Mouse (Mus musculus) E14TG2a.4 (cell line): ENCODE data around the gene Mettl23.

Experiments used
- H3K27me3 ChIP-seq: 2 replicates; pipeline ENCODE4 v1.6.1; 2014; ENCODE audit warnings: low read length, control low read depth; ENCODE audit not compliant: insufficient read depth
- H3K36me3 ChIP-seq: 2 replicates; pipeline ENCODE4 v1.6.1; 2014; ENCODE audit warnings: low read length, control low read depth; ENCODE audit not compliant: insufficient read depth
- H3K4me1 ChIP-seq: replicated peaks from 2 replicates; pipeline ENCODE4 v1.6.1; 2014; ENCODE audit warnings: low read depth, low read length, control low read depth
- H3K4me3 ChIP-seq: replicated peaks from 2 replicates; pipeline ENCODE4 v1.5.1; 2014; ENCODE audit warnings: mild to moderate bottlenecking, low read length
- H3K9me3 ChIP-seq: 2 replicates; pipeline ENCODE4 v1.6.1; 2014; ENCODE audit warnings: low read length, control low read depth
- CTCF ChIP-seq: conservative IDR thresholded peaks from 2 replicates; pipeline ENCODE4 v1.5.1; 2014; ENCODE audit warnings: low read length
- NANOG ChIP-seq: IDR thresholded peaks from 2 replicates; pipeline ENCODE4 v1.6.1; 2014; ENCODE audit warnings: borderline replicate concordance, low read length, mixed read lengths
- POU5F1 ChIP-seq: IDR thresholded peaks from 2 replicates; pipeline ENCODE4 v1.6.1; 2014; ENCODE audit warnings: low read length, borderline replicate concordance

Mettl23 gene

GRCm38 (mm10) chr11:116849587-116849986, 6.5 kb downstream of the Mettl23 start:
- Histone ChIP-seq H3K4me3 (peak overlapping the region; percentile 98; the same call in 1 of the 2 replicates), H3K36me3 (peaks cover 69% of the 10 kb centered on the region), H3K27me3 (no peaks in the 10 kb centered on the region), H3K4me1 (peaks cover 42% of the 10 kb centered on the region), H3K9me3 (no peaks in the 10 kb centered on the region)
- no peak for TF ChIP-seq POU5F1

- H3K9me3 ChIP-seq = no peaks in the 10 kb centered on the region
- H3K36me3 ChIP-seq = peaks cover 69% of the 10 kb centered on the region
- H3K4me3 ChIP-seq = peak overlapping the region; percentile 98
- H3K4me1 ChIP-seq = peaks cover 42% of the 10 kb centered on the region
- no peak for TF ChIP-seq POU5F1
- no peak for TF ChIP-seq CTCF
- TF ChIP-seq NANOG = no peak
- no peaks in the 10 kb centered on the region for H3K27me3 ChIP-seq
Measured at GRCm38 (mm10) chr11:116850085-116850484, 7.0 kb downstream of the Mettl23 start.

GRCm38 (mm10) chr11:116850833-116851477, 7.9 kb downstream of the Mettl23 start:
- Histone ChIP-seq H3K4me3 (peak overlapping the region; percentile 98), H3K9me3 (no peaks in the 10 kb centered on the region), H3K36me3 (peaks cover 64% of the 10 kb centered on the region), H3K27me3 (no peaks in the 10 kb centered on the region), H3K4me1 (peaks cover 41% of the 10 kb centered on the region)
- no peak for TF ChIP-seq NANOG

GRCm38 (mm10) chr11:116851576-116852290, 8.7 kb downstream of the Mettl23 start:
- no peak for TF ChIP-seq NANOG
- TF ChIP-seq CTCF = no peak
- TF ChIP-seq POU5F1 = no peak
- Histone ChIP-seq H3K36me3 (peaks cover 62% of the 10 kb centered on the region), H3K9me3 (no peaks in the 10 kb centered on the region), H3K4me3 (peak overlapping the region; percentile 98), H3K4me1 (peaks cover 43% of the 10 kb centered on the region), H3K27me3 (no peaks in the 10 kb centered on the region)

- Histone ChIP-seq H3K27me3 (no peaks in the 10 kb centered on the region), H3K9me3 (no peaks in the 10 kb centered on the region), H3K4me1 (peaks cover 44% of the 10 kb centered on the region), H3K36me3 (peaks cover 59% of the 10 kb centered on the region), H3K4me3 (peak within 1 kb of the TSS; percentile 98)
- TF ChIP-seq CTCF = no peak
- TF ChIP-seq NANOG = no peak
- TF ChIP-seq POU5F1 = no peak
Measured at GRCm38 (mm10) chr11:116852291-116852890, 9.3 kb downstream of the Mettl23 start, which contains the start of gene Mfsd11. Mfsd11 (plus strand) TSS chr11:116852440.

- H3K9me3 ChIP-seq = no peaks in the 10 kb centered on the region
- peaks cover 41% of the 10 kb centered on the region for H3K4me1 ChIP-seq
- peak within 1 kb of the TSS; percentile 98 for H3K4me3 ChIP-seq
- no peaks in the 10 kb centered on the region for H3K27me3 ChIP-seq
- H3K36me3 ChIP-seq = peaks cover 55% of the 10 kb centered on the region
- TF ChIP-seq CTCF (no peak), POU5F1 (no peak)
Measured at GRCm38 (mm10) chr11:116852891-116853511, 9.9 kb downstream of the Mettl23 start, which contains the start of gene Srsf2. Srsf2 (minus strand) TSS chr11:116853094.

GRCm38 (mm10) chr11:116853512-116853928, 10.4 kb downstream of the Mettl23 start:
- Histone ChIP-seq H3K27me3 (no peaks in the 10 kb centered on the region), H3K9me3 (no peaks in the 10 kb centered on the region), H3K4me3 (peak overlapping the region; percentile 98), H3K4me1 (peaks cover 38% of the 10 kb centered on the region), H3K36me3 (peaks cover 50% of the 10 kb centered on the region)
- TF ChIP-seq NANOG (no peak), CTCF (no peak), POU5F1 (no peak)

GRCm38 (mm10) chr11:116854279-116854678, 11.2 kb downstream of the Mettl23 start:
- Histone ChIP-seq H3K27me3 (no peaks in the 10 kb centered on the region), H3K36me3 (peaks cover 49% of the 10 kb centered on the region), H3K4me3 (peak overlapping the region; percentile 98), H3K4me1 (peaks cover 42% of the 10 kb centered on the region), H3K9me3 (no peaks in the 10 kb centered on the region)
- TF ChIP-seq CTCF = no peak
- TF ChIP-seq POU5F1 = no peak
- TF ChIP-seq NANOG = no peak
